Mouse (Mus musculus) left cerebral cortex, postnatal 36 days (tissue): Measurements from ENCODE around the gene Gng7. TPM values are rescaled to one million over a fixed set of nuclear protein-coding genes. Genes with fewer than 3 reads are reported as not detected.
A peak's percentile ranks its signal among the peaks of the same experiment; 100 is the strongest.

Experiments
- DNase-seq, 2 experiments: peaks; one replicate each; pipeline ENCODE4 v3.0.0; 2021 to 2022; ENCODE audit warnings: low spot score in 2 of 2, mixed read lengths in 1 of 2
- intact Hi-C: fragments of 180-260 bp; cut with DNase I; formaldehyde crosslinking; loops from one replicate; pipeline ENCODE4 v1.15.1; 2025
- total RNA-seq, 2 experiments: library from RNA; stranded (reverse); gene quantifications; 2 replicates each; pipeline ENCODE4 v1.2.3; 2021

Gng7 gene
- total RNA-seq, 2 experiments from 2014 or later = 97.9 to 136 TPM

- intact Hi-C loops = no loop called here
- no peak for DNase-seq
Measured at GRCm38 (mm10) chr10:80935698-80936097, 79.0 kb downstream of the Gng7 start.

GRCm38 (mm10) chr10:80935241-80935640, 79.5 kb downstream of the Gng7 start:
- no peak for DNase-seq
- intact Hi-C loops = no loop called here

GRCm38 (mm10) chr10:80934136-80934985, 80.4 kb downstream of the Gng7 start:
- intact Hi-C loops = no loop called here
- DNase-seq = no peak

DNA sequence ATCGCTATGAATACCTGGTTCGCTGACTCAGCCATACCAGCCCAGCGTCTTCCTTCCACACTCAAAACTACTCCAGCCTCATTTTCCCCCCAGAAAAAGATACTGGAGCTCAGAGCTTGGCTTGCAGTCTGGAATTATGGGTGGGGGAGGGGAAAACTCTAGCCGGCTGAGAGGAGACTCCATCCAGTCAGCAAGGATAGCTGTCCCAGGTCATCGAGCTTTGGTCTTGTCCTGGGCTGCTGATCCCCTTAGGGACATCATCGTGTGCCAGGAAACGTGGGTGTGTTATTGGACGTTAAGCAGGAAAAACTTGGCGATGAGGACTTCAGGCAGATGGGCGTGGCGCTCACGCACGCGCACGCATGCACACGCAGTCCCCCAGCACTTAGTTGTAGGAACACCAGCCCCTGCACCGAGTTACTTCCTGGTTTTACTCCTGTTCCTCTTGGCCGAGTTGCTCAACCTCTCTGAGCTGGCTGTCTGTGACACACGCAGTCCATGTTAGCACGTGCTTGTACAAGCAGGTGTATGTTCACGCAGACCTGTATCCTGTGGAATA, 81.2 kb downstream of the Gng7 start:
- intact Hi-C loops = no loop called here
- peak in 1 of 2 experiments; percentile 17 for DNase-seq

GRCm38 (mm10) chr10:80932700-80933420, 81.9 kb downstream of the Gng7 start:
- no peak for DNase-seq
- intact Hi-C loops = no loop called here

DNA sequence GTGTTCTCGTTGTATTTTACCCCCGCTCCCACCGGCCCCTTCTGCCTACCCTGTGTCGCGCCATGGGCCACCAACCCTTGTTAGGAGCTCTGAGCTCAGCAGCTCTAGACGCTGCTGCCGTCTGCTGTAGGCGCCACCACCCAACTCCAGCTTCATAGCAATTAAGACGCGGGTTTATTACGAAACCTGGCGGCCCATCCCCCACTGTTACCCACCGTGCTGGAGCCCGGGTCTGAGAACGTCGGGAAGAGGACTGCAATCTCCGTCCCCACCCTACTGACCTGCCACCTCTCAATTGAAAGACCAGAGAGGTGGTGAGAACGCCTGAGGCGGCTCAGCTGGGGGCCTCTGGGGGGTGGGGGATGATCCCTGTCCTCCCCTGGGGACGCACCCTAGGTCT, 82.5 kb downstream of the Gng7 start:
- peak in 1 of 2 experiments; percentile 19 for DNase-seq
- intact Hi-C loops = no loop called here

DNA sequence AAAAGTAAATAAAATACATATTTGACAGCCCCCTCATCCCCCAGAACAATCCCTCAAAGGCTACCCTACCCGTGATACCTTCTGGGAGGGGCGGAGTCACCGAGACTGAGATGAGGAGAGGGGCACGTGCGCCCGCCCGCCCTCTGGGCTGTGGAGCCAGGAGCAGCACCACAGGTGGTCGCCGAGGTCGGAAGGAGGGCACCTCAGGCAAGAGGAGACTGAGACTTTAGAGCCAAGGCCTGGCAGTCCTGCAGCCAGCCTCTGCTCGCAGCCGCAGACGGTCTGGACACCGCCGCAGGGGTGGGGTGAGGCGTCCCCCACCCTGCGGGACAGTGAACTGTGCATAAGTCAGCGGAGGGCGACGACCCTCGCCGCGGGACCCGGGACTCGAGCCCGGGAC, 83.0 kb downstream of the Gng7 start:
- DNase-seq = no peak
- intact Hi-C loops = no loop called here

- peak in 1 of 2 experiments; percentile 19 for DNase-seq
- intact Hi-C loops = no loop called here
Measured at GRCm38 (mm10) chr10:80931153-80931671, 83.5 kb downstream of the Gng7 start.

DNA sequence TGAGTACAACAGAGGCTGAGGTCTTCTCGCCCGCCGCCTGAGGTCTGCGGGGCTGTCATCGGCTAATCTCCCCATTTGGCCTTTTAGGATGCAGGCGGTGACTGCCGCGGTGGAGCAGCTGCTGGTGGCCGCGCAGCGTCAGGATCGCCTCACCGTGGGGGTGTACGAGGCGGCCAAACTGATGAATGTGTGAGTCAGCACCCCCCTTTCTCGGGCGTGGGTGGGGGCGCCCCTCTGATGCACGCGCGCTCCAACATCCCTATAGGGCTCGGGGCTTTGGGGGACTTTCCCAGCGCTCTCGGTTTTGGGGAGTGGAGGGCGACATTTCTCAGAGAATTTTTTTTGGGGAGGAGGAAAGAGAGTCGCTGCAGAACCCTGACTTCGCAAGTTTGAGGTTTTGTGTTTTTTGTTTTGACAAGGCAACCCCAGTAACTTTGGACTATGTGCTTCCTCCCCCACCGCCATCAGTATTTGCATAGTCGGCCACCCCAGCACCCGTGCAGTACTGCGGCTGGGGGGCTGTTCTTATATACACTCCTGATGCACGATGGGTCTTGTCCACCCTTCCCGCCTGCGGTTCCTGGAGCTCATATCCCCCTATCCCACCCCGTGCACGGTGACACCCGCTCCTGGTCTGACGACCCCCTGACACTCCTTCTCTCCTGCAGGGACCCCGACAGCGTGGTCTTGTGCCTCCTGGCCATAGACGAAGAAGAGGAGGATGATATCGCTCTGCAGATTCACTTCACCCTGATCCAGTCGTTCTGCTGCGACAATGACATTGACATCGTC, 84.2 kb downstream of the Gng7 start:
- intact Hi-C loops = no loop called here
- DNase-seq = peak; percentile 58 to 69

GRCm38 (mm10) chr10:80929299-80930226, 85.2 kb downstream of the Gng7 start, which contains the start of gene Gadd45b:
TSS of gene Gadd45b (plus strand) at chr10:80930073.
- intact Hi-C loops = loop anchor here (2.0 kb wide), 1 partner anchor 25 kb away; no protein-coding TSS in a partner anchor
- DNase-seq = peak; percentile 98

- DNase-seq = peak; percentile 93 to 94
- intact Hi-C loops = loop anchor here (1.0 to 2.0 kb wide), 2 partner anchors 26 to 67 kb away; no protein-coding TSS in a partner anchor
Measured at GRCm38 (mm10) chr10:80928586-80929298, 86.0 kb downstream of the Gng7 start.

- DNase-seq = no peak
- intact Hi-C loops = no loop called here
Measured at GRCm38 (mm10) chr10:80925472-80925871, 89.3 kb downstream of the Gng7 start.

- intact Hi-C loops = no loop called here
- no peak for DNase-seq
Measured at GRCm38 (mm10) chr10:80921923-80922322, 92.8 kb downstream of the Gng7 start.

DNA sequence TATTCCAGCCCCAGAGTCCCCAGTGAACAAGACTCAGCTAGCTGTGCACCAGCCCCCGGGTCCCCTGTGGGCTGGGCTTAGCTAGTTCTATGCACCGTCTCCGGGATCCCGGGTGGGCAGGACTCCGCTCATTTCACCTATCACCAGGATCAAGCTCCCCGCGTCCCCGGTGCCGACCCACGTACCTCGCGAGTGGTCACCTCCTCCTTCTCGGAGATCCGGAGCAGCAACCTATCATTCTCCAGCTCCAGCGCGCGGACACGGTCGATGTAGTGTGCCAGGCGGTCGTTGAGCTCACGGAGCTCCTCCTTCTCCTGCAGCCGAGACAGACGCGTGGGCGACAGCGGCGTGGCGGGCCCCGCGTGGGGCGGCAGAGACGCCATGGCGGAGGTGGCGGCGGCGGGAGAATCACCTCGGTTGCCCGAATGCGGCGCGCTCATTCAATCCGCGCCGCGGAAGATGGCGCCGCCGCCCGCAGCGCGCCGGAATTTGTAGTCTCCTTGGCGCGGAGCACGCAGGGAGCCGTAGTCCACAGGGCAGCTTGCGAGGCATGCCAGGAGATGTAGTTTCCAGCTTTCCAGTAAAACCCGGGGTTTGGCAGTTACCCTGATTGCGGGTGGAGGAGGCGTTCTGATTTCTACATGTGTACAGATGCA, 96.8 kb downstream of the Gng7 start, which contains the start of gene Lmnb2:
TSS of gene Lmnb2 (minus strand) at position 467 of the 656 bp plus-strand sequence.
- peak; percentile 87 to 89 for DNase-seq
- intact Hi-C loops = loop anchor here (10.0 kb wide), 1 partner anchor 167 kb away; no protein-coding TSS in a partner anchor

DNA sequence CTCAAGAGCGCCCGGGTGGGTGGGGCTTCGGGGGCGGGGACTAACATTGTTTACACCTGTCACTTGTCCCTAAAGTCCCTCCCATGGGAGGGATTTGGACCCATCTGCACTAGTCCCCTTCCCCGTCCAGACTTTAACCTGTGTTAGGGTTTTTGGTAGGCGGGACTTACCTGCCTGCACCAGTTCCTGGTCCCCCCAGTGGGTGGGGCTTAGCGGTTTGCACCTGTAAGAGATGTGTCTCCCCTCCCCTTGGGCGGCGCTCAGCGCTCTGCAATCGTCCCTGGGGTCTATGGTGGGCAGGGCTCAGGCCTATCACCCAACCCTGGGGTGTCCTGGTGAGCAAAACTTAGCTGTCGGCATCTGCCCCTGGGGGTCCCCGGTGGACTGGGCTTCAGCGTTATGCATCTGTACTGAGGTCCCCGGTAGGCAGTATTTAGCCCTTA, 97.4 kb downstream of the Gng7 start:
- DNase-seq = no peak
- intact Hi-C loops = loop anchor here (10.0 kb wide), 1 partner anchor 167 kb away; no protein-coding TSS in a partner anchor

- intact Hi-C loops = loop anchor here (10.0 kb wide), 1 partner anchor 169 kb away; no protein-coding TSS in a partner anchor
- DNase-seq = no peak
Measured at GRCm38 (mm10) chr10:80915736-80916135, 99.0 kb downstream of the Gng7 start.

DNA sequence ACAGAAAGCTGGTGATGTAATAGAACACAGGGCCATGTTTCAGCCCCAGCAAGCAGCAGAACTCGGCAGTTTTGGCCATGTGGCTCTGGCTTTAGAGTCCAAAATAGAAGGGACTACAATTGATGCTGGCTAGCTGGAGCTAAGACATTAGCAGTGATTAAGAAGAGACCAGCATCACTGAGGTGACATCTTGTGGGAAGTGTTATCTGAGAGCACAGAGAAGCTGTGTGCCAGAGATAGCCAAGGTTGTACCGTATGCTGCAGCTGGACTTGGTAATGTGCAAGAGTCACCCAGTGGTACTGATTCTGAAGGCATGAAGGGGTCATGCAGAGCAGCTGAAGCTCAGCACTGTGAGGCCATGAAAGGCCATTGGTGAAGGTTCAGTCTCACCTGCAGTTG, 99.5 kb downstream of the Gng7 start:
- DNase-seq = no peak
- intact Hi-C loops = loop anchor here (10.0 kb wide), 1 partner anchor 170 kb away; no protein-coding TSS in a partner anchor
